Mouse (Mus musculus): ENCODE results near the gene Cabp1.

Gene Cabp1

DNA sequence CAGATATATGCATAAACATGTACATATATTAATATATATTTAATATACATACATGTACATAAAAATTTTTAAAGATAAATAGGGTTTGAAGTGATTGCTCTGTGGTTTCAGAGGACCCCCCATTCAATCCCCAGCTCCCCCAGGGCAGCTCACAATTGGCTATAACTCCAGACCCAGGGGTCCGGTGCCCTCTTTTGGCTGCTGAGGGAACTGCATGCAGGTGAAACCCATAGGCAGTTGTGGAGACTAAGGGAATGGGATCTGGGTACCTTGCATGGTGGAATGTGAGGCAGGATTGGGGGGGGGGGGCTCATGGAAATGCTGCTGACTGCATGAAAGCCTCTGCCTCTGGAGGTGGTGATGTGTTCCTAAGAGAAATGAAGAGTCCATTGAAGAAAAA is 16.2 kb upstream of the Cabp1 start:
- DNase-seq (ENCODE audit: low read depth, low spot score) = no peak

DNA sequence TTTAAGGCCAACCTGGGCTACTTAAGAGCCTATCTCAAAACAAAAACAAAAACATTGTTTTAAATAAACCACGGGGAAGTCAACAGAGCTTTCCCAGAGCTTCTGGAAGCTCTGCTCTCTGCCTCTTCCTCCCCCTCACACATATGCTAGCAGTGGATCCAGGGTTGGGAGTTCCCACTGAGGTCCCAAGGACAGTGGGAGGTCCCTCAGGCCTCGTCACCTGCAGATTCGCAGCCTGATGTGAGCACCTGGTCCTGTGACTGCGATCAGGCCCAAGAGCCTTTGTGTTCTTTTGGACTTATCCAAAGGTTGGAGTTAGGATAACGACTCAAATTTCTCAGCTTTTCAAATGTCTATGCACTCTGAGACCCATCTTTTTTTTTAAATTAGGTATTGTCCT is 14.4 kb upstream of the Cabp1 start:
- DNase-seq (ENCODE audit: low read depth, low spot score) = no peak

DNA sequence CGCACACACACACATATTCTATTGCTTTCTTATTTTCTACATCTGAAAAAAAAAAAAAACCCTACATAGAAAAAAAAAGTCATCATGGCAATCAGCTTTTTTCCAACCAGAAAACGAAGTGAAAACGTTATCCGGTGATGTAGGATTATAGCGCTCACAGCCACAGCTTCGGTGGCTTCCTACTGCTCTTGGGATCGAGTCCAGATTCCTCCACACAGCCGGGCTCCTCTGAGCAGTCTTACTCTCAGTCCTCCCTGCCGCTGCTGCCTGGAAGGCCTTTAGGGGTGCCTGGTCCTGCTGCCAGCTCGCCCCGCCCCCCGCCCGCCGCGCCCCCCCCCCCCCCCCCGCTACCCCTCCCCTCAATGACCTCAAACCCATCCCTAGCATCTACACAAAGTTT is 13.7 kb upstream of the Cabp1 start:
- no peak for DNase-seq (ENCODE audit: low read depth, low spot score)

DNA sequence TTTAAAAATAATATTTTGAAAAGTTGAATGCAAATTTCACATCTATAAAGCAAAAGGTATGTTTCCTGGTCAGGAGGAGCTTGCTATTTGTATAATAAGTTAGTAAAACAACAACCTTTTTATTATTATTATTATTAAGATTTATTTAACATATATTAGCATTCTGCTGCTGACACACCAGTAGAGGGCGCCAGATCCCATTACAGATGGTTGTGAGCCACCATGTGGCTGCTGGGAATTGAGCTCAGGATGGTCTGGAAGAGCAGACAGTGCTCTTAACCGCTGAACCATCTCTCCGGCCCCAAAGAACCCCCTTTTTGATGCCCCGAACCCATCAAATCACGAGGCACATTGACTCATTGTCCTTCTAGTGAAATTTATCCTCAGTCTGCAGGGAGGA is 13.1 kb upstream of the Cabp1 start:
- no peak for DNase-seq (ENCODE audit: low read depth, low spot score)

DNA sequence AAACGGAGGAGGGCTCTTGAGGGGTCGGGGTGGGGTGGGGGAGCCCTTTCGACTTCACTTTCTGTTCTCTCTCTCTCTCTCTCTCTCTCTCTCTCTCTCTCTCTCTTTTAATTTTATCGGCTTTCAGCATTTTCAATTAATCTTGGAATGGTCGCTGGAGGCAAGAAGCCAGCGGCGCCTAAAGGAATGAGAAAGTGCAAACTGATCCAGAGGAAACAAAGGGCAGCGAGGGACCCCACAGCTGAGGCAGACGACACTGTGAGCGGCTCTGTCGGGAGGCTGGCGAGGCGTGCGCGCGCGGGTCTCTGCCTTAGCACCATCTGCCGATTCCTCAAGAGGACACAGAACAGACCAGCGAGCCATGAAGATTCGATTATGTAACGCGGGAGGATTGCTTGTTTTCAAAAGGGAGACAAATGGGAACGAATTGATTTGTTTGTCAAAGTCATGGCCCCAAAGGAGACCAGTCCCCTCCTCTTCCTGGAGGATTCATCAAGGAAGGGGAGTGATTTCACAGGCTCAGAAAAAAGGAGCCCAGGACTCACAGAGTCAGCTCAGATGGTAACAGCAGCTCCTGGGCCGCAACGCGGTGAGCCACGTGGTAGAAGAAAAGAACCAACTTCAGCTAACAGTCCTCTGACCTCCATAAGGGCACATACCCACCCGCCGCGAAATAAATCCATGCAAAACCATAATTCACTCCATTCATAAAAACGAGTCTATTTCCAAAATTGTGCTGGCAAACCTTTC is 10.6 kb upstream of the Cabp1 start:
- no peak for DNase-seq (ENCODE audit: low read depth, low spot score)

DNA sequence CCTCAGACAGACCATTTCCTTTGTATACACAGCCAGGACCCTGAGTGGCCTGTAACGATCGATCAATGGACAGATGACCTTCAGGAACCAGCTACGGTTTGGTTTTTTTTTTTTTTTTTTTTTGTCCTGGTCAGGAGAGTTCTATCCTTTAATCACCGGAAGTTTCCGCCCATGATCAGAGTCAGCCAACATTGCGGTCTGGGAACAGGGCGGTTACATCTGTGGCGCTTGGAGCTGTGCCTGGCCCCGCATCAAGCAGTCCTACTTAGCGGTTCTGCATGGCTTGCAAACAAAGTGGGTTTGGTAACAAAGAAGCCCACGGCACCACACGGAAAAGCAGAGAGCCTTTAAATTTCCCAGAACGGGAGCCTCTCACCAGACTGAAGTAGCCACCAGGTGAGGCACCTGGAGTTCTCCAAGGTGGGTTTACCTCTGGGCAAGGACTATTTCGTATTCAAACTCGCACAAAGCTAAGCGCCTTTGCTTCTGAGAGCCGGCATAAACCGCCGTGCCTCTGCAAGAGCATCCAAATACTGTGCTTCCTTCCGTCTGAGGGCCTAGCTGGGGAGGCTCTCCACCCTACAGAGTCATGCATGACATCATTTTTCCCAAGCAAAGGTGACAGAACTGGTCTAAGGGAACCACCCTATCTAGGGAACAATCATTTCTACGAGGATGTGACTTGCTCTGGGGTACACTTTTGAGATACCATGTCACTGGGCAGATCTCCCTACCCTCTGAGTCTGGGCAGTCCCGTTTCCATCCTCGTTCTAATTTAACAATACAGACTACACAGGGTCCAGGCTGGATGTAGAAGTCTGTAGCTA is 9.8 kb upstream of the Cabp1 start:
- no peak for DNase-seq (ENCODE audit: low read depth, low spot score)

DNA sequence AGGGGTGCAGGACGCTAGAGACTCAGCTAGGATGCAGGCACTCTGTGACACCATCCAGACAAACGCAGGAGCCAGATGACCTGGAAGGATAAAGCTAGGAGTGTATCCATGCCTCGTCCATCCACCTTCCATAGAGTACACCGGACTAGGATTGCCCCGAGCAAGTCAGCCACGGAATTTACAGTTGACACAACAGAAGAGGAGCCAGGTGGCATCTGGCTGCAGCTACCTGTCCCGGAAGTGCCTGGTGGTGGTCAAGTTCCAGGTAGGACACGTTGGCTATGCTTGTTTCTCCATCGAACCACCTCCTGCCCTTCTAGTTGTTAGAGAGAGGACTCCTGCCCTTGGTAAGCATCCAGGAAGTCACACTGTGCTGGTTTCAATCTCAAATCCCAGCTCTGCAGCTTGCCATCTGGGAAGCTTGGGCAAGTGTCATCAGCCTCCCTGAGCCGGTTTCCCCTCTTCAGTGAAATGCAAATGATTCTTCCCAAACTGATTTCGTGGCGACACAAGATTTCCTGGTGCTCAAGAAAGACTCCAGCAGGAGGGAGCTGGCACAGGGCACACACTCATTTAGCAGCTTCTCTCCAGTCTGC is 543 bp upstream of the Cabp1 start:
- no peak for DNase-seq (ENCODE audit: low read depth, low spot score)

DNA sequence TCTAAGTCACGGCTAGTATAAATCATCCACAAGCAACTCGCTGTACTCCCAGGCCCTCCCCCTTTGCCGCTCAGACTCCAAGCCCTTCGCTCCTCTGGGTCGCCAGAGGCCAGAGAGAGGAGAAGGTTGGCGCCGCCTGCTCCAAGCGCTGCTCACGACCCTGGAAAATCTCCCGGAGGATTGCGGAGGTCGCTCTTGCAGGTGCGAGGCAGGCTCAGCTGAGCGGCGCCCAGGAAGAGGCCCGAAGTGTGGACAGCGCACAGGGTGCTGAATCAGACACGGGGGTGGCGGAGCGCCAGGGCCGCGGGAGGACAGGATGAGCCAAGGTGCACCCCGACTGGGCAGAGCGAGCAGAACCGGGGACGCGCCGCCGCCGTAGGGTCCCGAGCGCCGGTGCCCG is 955 bp downstream of the Cabp1 start:
- DNase-seq (ENCODE audit: low read depth, low spot score) = peak; percentile 33

DNA sequence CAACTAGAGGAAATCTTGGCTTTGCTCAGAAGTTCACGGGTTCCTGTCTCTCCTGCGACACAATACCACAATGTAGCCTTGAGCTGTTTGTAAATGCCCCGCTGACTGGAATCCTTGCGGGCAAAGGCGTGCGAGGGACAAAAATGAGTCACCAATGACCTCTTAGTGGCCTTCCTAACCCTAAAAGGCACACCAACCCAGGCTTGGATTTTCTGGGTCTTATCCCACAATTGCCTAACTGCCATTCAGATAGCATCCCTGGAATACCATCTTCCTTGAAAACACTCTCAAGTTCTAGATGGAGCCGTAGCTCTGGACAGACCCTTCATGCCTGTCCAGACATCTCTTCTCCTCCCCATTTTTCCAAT is 1.4 kb downstream of the Cabp1 start:
- no peak for DNase-seq (ENCODE audit: low read depth, low spot score)

DNA sequence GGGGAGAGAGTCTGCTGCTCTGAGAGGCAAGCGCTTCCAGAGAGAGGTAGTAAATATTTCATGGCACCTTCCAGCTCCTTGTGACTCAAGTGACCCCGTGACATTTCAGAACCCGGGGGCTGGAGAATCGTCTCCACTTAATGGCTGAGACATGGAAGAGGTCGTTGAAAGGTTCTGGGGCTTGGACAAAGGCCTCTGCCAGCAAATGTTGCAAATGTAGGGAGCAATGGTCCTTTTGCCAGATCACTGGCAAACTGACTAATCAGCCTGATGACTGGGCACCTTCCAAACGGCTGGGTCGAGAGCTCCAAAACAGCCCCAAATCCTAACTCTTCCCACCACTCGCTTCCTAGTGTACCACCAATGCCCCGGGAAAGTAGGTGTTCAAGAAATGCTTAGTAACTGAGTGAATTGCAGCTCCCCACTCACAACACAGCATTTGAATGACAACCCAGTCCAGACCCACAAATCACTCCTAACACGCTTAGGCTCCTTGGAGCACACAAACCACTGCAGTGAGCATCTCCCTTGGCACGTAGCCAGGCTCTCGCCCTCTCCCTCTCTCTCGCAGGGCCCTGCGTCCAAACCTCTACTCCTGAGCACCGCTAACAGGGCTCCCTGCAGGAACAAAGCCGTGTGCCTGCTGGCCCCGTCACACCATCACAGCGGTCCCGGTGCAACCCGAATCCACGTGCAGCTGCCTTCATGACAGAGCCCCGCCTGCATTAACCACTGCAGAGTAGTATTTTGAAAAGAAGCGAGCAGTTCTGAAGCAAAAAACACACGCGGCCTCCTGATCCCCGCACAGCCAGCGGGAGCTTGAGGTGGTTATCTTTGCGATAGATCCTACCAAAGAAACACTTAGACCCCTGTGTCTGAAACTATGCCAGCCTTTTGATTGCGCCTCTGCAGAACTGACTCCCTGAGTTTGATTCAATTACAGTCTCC is 2.0 kb downstream of the Cabp1 start:
- DNase-seq (ENCODE audit: low read depth, low spot score) = no peak

DNA sequence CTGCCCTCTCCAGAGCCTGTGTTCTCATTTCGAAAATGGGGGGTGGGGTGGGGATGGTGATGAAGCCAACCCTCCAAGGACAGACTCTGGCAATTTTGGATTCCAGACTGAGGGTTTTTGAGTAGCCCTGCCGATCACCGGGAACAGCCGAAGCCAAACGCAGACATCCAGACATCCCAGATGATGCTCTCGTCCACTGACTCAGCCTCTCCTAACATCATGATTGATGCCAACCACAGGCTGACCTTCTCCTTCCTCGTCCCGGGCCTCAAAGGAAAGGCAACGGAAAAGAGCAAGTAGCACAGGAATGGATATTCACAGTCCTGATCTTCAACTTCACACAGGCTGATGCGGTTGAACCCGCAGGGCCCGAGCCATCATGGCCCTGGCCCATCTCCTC is 4.1 kb downstream of the Cabp1 start:
- DNase-seq (ENCODE audit: low read depth, low spot score) = no peak

DNA sequence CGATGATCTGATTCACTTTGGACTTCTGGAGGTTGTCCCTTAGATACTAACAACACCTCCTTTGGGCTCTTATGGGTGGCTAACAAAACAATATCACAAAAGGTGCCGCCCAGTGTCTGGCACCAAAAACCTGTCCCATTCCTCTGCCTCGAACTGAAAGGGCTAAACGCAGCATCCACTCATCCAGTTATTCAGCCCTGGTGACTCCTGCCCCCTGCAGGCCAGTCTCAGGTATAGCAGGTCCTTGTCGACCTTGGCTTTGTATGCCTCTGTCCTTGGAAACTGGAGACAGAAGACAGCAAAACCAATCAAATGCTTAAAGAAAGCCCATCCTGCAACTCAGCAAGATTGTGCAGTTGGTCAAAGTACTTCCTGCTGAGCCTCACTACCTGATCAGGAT is 5.4 kb downstream of the Cabp1 start:
- DNase-seq (ENCODE audit: low read depth, low spot score) = peak; percentile 45

DNA sequence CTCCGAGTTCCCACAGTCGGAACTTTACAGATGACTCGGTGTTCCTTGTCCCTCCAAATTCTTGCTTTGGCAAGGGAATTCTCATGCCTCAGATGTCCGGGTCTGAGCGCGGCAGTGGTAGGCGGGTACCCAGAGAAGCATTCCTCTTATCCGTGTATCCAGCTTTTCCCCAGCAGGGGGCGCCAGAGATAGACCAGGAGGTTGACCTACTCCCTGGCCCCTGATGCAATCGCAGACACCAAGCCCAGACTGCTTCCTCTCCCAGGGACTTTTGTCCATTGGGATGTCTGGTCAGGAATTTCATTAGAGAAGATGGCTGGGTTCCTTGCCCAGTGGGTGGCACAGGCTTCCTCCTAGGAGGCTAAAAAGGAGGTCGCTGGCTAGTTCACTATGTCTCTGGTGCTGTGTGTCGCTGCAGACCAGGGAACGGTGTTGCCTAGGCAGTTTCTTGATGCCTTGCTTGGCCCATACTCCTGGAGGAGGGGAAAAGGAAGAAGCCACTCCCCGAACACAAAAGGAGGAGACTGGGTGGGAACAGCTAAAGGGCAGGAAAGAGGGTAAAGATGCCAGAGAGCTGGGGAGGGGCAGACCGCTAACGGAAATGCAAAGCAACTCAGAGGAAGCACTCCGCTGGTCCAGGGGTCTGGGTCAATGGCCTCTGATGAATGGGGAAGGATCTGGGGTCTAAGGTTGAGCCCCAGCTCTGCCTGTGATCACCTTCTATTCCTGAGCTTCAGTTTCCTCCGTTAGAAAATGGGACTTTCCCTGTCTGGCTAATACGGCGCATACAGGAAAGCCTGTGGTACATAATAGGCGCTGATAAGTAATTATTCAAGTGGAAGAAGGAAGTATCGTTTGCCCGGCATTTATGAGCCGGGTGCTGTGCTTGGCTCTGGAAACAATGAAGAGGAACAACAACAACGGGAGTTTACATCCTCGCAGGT is 6.7 kb downstream of the Cabp1 start:
- DNase-seq (ENCODE audit: low read depth, low spot score) = peak; percentile 90

DNA sequence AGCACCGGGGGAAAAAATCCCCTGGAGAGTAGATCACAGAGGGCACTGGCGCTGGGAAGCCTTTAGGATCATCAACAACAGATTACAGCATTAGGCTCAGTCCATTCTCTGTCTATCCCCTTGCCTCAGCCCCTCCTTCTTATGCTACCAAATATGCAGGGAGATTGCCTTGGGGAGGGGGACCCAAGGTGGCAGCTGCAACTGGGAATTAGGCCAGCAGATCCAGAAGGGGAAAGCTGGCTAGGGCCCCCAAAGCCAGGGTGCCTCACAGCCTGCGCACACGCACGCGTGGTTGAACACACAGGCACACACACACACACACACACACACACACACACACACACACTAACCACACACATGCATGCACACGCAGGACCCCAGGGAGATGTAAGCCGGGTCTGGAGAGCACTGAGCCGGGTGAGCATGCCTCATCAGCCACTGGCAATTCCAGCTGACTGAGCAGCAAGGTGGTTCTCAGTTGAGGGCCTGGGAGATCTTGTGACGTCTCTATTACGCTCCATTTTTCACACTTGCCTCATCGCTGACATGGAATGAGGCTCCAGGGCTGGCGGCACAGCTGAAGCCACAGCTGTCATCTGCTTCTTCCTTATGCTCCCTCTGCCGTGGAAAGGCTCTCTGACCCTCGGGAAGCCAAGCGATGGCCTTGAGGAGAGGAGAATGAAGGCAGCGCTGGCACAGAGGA is 7.7 kb downstream of the Cabp1 start:
- no peak for DNase-seq (ENCODE audit: low read depth, low spot score)

DNA sequence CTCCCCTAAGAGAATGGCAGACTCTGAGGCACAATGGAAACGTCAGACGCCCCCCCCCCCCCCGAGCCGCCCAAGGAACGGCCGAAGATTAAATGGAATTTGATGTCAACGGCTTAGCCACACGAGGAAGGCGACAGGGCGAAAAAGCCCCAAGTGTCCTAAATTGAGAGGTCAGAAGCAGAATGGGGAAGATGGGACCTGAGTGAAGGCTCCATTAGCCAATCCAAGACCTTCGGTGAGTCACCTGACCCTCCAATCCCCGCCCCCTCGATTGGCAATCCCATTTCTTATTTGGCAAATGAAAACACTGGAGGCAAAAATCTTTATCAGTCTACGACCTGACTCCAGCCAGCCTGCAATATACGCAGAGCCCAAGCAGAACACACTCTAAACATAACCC is 9.5 kb downstream of the Cabp1 start:
- DNase-seq (ENCODE audit: low read depth, low spot score) = no peak

DNA sequence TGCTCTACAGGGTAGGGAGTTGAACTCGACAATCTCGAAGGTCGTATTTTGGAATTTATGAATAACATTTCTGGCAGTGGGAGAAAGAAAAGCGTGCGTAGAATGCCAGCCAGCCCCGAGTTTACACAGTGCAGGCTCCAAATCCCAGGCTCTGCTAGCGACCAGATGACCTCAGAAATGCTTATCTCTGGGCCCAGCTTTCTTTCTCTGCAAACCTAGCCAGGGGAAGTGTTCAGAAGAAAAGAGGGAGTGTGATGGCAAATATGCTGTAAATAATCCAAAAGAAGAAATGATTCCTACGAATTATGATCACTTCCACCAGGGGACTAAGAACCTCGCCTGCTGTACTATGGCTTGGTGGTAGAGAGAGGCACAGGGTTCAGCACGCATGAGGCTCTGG is 10.7 kb downstream of the Cabp1 start:
- DNase-seq (ENCODE audit: low read depth, low spot score) = no peak

DNA sequence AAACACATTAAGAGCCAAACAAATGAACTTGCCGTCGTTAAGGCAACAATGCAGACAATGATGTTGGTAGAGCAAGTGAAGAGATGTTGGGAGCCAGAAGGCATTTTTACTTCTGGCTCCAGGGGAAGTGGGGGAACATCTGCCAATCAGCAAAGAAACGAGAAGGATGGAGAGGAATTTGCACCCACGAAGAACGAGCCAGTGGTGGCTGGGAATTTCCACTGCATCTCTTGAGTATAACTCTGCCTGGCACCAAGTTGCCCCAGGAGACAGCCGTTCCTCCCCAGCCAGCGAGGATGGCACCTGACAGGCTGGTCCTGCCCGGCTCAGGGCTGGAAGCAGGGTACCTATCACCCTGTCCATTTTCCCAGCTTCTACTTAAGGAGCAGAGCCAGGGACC is 11.3 kb downstream of the Cabp1 start:
- no peak for DNase-seq (ENCODE audit: low read depth, low spot score)

DNA sequence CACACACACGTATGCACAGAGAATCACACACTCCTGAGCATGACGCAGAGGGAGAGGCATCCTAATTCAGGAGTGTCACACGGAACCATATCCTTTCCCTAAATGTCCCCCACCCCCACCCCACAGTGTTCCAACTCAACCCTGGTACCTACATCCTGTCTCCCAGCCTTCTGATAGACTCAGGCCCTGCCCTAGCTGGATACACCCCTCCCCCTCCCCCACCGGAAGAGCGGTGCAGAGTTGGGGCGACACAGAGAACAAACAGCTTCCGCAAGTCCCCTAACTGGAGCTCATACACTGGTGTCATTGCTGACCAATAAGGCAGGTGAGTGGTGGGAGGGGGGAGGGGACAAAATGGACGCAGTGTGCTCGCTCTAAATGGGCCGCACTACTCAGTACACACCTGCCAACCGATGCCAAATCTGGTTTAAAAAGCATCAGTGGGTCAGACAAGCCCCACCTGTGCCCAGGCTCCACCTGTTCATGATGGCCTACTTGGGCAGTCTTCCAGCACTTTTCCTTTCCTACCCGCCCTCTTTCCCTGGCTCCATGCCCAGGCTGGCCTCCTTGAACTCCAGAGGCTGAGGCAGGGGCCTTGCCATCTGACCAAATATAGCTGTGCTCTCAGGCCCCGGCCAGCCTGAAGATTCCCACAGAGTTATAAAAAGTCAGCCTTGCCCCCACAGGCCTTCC is 12.8 kb downstream of the Cabp1 start:
- no peak for DNase-seq (ENCODE audit: low read depth, low spot score)

DNA sequence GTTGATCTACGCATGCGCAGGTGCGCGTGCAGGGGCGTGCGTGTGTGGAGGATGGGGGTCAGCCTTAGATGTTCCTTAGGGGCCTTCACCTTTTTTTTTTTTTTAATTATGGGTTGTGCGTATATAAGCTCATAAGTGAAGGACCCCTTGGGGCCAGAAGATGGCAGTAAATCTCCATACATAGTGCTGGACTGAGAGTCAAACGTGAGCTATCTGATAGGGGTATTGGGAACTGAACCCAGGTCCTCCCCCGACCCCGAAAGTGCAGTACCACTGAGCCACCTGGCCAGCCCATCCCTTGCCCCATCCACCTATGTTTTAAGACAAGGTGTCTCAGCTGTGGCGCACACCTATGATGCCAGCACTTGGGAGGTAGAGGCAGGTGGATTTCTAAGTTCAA is 14.6 kb downstream of the Cabp1 start:
- DNase-seq (ENCODE audit: low read depth, low spot score) = no peak
